Mouse (Mus musculus) liver, embryonic 14.5 days (tissue): ENCODE data around the gene Bud13.
A peak's percentile ranks its signal among the peaks of the same experiment; 100 is the strongest.

Source experiments
- CTCF ChIP-seq: IDR thresholded peaks from 2 replicates; pipeline ENCODE4 v1.5.1; 2016; ENCODE audit warnings: antibody characterized with exemption, low read depth, control low read depth
- EP300 ChIP-seq: IDR thresholded peaks from 2 replicates; pipeline ENCODE4 v1.6.1; 2016; ENCODE audit warnings: antibody characterized with exemption, low read depth

DNA sequence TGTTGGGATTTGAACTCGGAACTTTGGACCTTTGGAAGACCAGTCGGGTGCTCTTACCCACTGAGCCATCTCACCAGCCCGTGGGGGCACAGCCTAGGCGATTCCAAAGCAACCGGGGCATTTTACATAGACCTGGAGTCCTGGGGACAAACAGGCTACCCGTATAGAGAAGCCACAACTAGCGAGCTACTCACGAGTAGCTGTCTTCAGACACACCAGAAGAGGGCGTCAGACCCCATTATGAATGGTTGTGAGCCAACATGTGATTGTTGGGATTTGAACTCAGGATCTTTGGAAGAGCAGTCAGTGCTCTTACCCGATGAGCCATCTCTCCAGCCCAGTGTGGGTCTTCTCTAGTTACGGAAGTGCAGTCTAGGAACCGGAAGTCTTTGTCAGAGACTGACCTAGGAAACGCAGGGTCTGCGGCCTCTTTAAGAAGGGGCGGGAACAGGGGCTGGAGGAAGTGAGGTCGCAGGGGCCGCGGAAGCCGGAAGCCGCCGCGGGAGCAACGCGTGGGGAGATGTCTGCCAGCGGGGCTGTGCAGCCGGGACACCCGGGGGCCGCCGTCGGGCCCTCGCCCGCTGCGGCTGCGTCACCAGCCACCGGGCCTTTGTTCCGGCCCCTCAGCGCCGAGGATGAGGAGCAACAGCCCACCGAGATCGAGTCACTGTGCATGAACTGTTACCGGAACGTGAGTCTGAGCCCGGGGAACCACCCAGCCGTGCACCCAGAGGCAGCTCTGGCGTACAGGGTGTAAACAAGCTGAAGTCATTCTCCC lies 9.9 kb upstream of the Bud13 start, which contains the start of gene Zpr1:
- no peak for TF ChIP-seq EP300
- TF ChIP-seq CTCF, result peak; percentile 65
